Mouse (Mus musculus): ENCODE data around the gene Qars. TPM values are rescaled to one million over a fixed set of nuclear protein-coding genes. Genes with fewer than 3 reads are reported as not detected.
A peak's percentile ranks its signal among the peaks of the same experiment; 100 is the strongest.

Qars gene
- polyA plus RNA-seq, 1 experiment from 2014 or later = 111 TPM

- peaks cover 80% of the 10 kb centered on the region for H3K36me3 ChIP-seq
- no peaks in the 10 kb centered on the region for H3K27me3 ChIP-seq
- WGBS = under 1% methylated on average over 53 of the region's 53 CpGs
- H3K4me1 ChIP-seq = peaks cover 13% of the 10 kb centered on the region
- H3K9me3 ChIP-seq = no peaks in the 10 kb centered on the region
- peak within 1 kb of the TSS; percentile 60 for H3K4me3 ChIP-seq
- peak within 1 kb of the TSS; percentile 83 for H3K9ac ChIP-seq
- peak; percentile 98 for ATAC-seq (ENCODE audit: low FRiP score, low read depth)
- peak within 1 kb of the TSS; percentile 49; the same call in 1 of the 2 replicates for H3K27ac ChIP-seq
- H3K4me2 ChIP-seq (replicated peaks) = peak within 1 kb of the TSS; percentile 85
Measured at GRCm38 (mm10) chr9:108560227-108560841, 52.8 kb downstream of the Qars start, which contains the start of gene Impdh2. Impdh2 (plus strand) TSS chr9:108560286.

- 88% methylated on average over 8 of the region's 8 CpGs for WGBS
- H3K9ac ChIP-seq = no peak overlapping the region
Measured at GRCm38 (mm10) chr9:108563671-108564070, 56.2 kb downstream of the Qars start.

GRCm38 (mm10) chr9:108564131-108564530 is 56.6 kb downstream of the Qars start:
- Histone ChIP-seq H3K4me2 (replicated peaks) (no peak overlapping the region), H3K9me3 (no peaks in the 10 kb centered on the region), H3K4me1 (peaks cover 37% of the 10 kb centered on the region), H3K27me3 (no peaks in the 10 kb centered on the region), H3K4me3 (no peak overlapping the region), H3K9ac (no peak overlapping the region), H3K36me3 (peaks cover 51% of the 10 kb centered on the region), H3K27ac (no peak overlapping the region)
- ATAC-seq (ENCODE audit: low FRiP score, low read depth) = no peak
- WGBS = 90% methylated on average over 7 of the region's 7 CpGs

More at GRCm38 (mm10) chr9:108563671-108564070, 56.2 kb downstream of the Qars start:
- no peak for ATAC-seq (ENCODE audit: low FRiP score, low read depth)
- peaks cover 56% of the 10 kb centered on the region for H3K36me3 ChIP-seq
- no peak overlapping the region for H3K4me3 ChIP-seq
- H3K9me3 ChIP-seq = no peaks in the 10 kb centered on the region
- peaks cover 32% of the 10 kb centered on the region for H3K4me1 ChIP-seq
- no peak overlapping the region for H3K27ac ChIP-seq
- H3K27me3 ChIP-seq = no peaks in the 10 kb centered on the region
- no peak overlapping the region for H3K4me2 ChIP-seq (replicated peaks)

Other genes starting within 250 kb of the Qars start
- gene Dag1, start 243.7 kb upstream of the Qars start, polyA plus RNA-seq (2015; fragmentation: Nextera tagmentation; extraction: Ambion mirVana) = 56.9 and 63.3 TPM in 2 replicates
- gene Nicn1, start 217.3 kb upstream of the Qars start, polyA plus RNA-seq (2015; fragmentation: Nextera tagmentation; extraction: Ambion mirVana) = 53.0 and 54.0 TPM in 2 replicates
- 13.5 and 13.7 TPM in 2 replicates for gene Amt, start 210.9 kb upstream of the Qars start, polyA plus RNA-seq (2015; fragmentation: Nextera tagmentation; extraction: Ambion mirVana)
- 426 and 428 TPM in 2 replicates for gene Rhoa, start 201.6 kb upstream of the Qars start, polyA plus RNA-seq (2015; fragmentation: Nextera tagmentation; extraction: Ambion mirVana)
- 30.3 and 35.8 TPM in 2 replicates for gene Tcta, start 201.5 kb upstream of the Qars start, polyA plus RNA-seq (2015; fragmentation: Nextera tagmentation; extraction: Ambion mirVana)
- 633 and 719 TPM in 2 replicates for gene Gpx1, start 168.8 kb upstream of the Qars start, polyA plus RNA-seq (2015; fragmentation: Nextera tagmentation; extraction: Ambion mirVana)
- 115 and 116 TPM in 2 replicates for gene Usp4, start 159.9 kb upstream of the Qars start, polyA plus RNA-seq (2015; fragmentation: Nextera tagmentation; extraction: Ambion mirVana)
- 0.52 and 0.99 TPM in 2 replicates for gene 1700102P08Rik, start 114.9 kb upstream of the Qars start, polyA plus RNA-seq (2015; fragmentation: Nextera tagmentation; extraction: Ambion mirVana)
- 1.6 and 2.0 TPM in 2 replicates for gene Ccdc36, start 79.2 kb upstream of the Qars start, polyA plus RNA-seq (2015; fragmentation: Nextera tagmentation; extraction: Ambion mirVana)
- not detected in 2 replicates for gene BC048562, start 71.2 kb upstream of the Qars start, polyA plus RNA-seq (2015; fragmentation: Nextera tagmentation; extraction: Ambion mirVana)
- gene Ccdc71, start 47.2 kb upstream of the Qars start, polyA plus RNA-seq (2015; fragmentation: Nextera tagmentation; extraction: Ambion mirVana) = 57.7 and 59.7 TPM in 2 replicates
- 37.8 and 38.9 TPM in 2 replicates for gene Klhdc8b, start 46.1 kb upstream of the Qars start, polyA plus RNA-seq (2015; fragmentation: Nextera tagmentation; extraction: Ambion mirVana)
- gene Lamb2, start 28.0 kb upstream of the Qars start, polyA plus RNA-seq (2015; fragmentation: Nextera tagmentation; extraction: Ambion mirVana) = 47.1 and 62.6 TPM in 2 replicates
- 68.3 and 75.9 TPM in 2 replicates for gene Usp19, start 17.1 kb upstream of the Qars start, polyA plus RNA-seq (2015; fragmentation: Nextera tagmentation; extraction: Ambion mirVana)
- 134 and 137 TPM in 2 replicates for gene Qrich1, start 9.1 kb downstream of the Qars start, polyA plus RNA-seq (2015; fragmentation: Nextera tagmentation; extraction: Ambion mirVana)
- 188 and 190 TPM in 2 replicates for gene Impdh2, start 52.6 kb downstream of the Qars start, polyA plus RNA-seq (2015; fragmentation: Nextera tagmentation; extraction: Ambion mirVana)
- gene Ndufaf3, start 59.7 kb downstream of the Qars start, polyA plus RNA-seq (2015; fragmentation: Nextera tagmentation; extraction: Ambion mirVana) = 41.2 and 45.6 TPM in 2 replicates
- gene Dalrd3, start 62.2 kb downstream of the Qars start, polyA plus RNA-seq (2015; fragmentation: Nextera tagmentation; extraction: Ambion mirVana) = 175 and 192 TPM in 2 replicates
- gene Wdr6, start 71.0 kb downstream of the Qars start, polyA plus RNA-seq (2015; fragmentation: Nextera tagmentation; extraction: Ambion mirVana) = 167 and 168 TPM in 2 replicates
- 11.2 and 11.7 TPM in 2 replicates for gene P4htm, start 90.0 kb downstream of the Qars start, polyA plus RNA-seq (2015; fragmentation: Nextera tagmentation; extraction: Ambion mirVana)
- gene Arih2, start 141.7 kb downstream of the Qars start, polyA plus RNA-seq (2015; fragmentation: Nextera tagmentation; extraction: Ambion mirVana) = 55.0 and 59.7 TPM in 2 replicates
- 45.7 and 50.4 TPM in 2 replicates for gene Slc25a20, start 154.4 kb downstream of the Qars start, polyA plus RNA-seq (2015; fragmentation: Nextera tagmentation; extraction: Ambion mirVana)
- gene Prkar2a, start 181.6 kb downstream of the Qars start, polyA plus RNA-seq (2015; fragmentation: Nextera tagmentation; extraction: Ambion mirVana) = 26.2 and 31.3 TPM in 2 replicates

Measured in limb, embryonic 13.5 days (tissue).